Mouse (Mus musculus) regulatory T cell (primary cell): ENCODE results near the gene Gm11037.

Experiments
- in situ Hi-C: fragments of 300-600 bp; cut with MboI, MseI; formaldehyde crosslinking; loops from one replicate; pipeline ENCODE4 v1.15.1; 2025; ENCODE audit warnings: high pct_unique_total_duplicates

Gm11037 gene

GRCm38 (mm10) chr2:131178828-131179245 lies 45.5 kb downstream of the Gm11037 start:
- in situ Hi-C loops: loop anchor here (10.0 to 25.0 kb wide), 2 partner anchors 1066 to 1992 kb away; partner anchors contain the start of genes Slc20a1 and Tmem230

GRCm38 (mm10) chr2:131179246-131179886 lies 46.1 kb downstream of the Gm11037 start:
- in situ Hi-C loops: loop anchor here (10.0 to 25.0 kb wide), 2 partner anchors 1065 to 1992 kb away; partner anchors contain the start of genes Slc20a1 and Tmem230

GRCm38 (mm10) chr2:131179990-131180587 lies 46.8 kb downstream of the Gm11037 start, which contains the start of gene Cenpb:
Gene Cenpb, minus strand, starts transcription at chr2:131180067.
- in situ Hi-C loops: loop anchor here (10.0 to 25.0 kb wide), 3 partner anchors 345 to 1993 kb away; partner anchors contain the start of genes Slc20a1 and Tmem230
